Mouse (Mus musculus): ENCODE data around the gene Arel1. TPM values are rescaled to one million over a fixed set of nuclear protein-coding genes. Genes with fewer than 3 reads are reported as not detected.
A peak's percentile ranks its signal among the peaks of the same experiment; 100 is the strongest.

Arel1 gene
- polyA plus RNA-seq, 1 experiment from 2014 or later: 21.1 TPM

DNA sequence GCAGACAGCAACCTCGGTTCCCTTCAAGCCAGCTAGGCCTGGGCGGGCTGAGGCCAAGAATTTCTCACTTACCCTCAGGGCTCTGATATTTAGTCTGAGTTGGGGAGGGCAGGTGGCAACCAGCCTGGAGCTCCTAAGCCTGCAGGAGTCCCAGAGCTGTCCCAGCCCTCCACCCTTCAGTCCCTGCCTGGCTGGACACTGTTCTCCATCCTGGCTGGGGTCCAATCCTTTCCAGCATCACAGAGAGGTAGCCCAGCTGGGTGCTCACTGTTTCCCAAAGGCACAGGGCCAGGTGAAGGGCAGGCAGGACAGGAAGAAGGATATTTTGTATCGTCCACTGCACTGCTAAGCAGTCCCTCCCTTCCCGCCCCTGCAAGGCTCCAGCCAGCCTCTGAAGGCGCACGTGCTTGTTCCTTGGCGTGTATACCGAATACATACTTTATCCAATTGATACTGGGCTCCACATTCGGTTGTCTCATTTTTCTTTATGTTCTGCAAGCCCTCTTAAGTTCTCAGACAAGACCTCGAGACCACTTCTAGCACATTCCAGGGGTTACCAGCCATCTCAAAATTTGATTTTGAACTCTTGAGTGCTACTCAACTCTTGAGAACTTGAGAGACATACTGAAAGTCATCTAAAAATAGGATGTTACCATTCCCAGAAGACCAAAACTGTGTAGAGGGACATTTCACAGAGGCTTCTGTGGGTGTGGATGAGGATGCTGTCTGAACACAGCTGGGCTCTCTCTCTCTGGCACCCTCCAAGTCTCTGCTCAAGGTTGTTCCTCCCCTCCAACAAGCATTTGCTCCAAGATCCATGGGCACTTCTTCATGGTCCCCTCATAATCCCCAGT lies 62.8 kb downstream of the Arel1 start:
- Histone ChIP-seq H3K36me3 (replicated peaks; ENCODE audit: control insufficient read depth, insufficient read depth, low read depth, low read length) (no peaks in the 10 kb centered on the region), H3K4me1 (ENCODE audit: control insufficient read depth, insufficient read depth, low read length) (peaks cover 2% of the 10 kb centered on the region), H3K4me2 (ENCODE audit: low read depth, low read length) (no peak overlapping the region), H3K4me3 (ENCODE audit: low read depth, low read length) (no peak overlapping the region), H3K27me3 (ENCODE audit: control insufficient read depth, insufficient read depth, low read length) (no peaks in the 10 kb centered on the region), H3K9me3 (replicated peaks; ENCODE audit: control insufficient read depth, low read length) (no peaks in the 10 kb centered on the region), H3K9ac (replicated peaks; ENCODE audit: low read length) (no peak overlapping the region), H3K27ac (replicated peaks; ENCODE audit: low read depth, low read length) (0 out of 2 replicates have a peak overlapping the region, but pooled peaks have one; percentile 38)
- WGBS: 58% methylated on average over 10 of the region's 10 CpGs
- ATAC-seq (replicated peaks; ENCODE audit: insufficient number of reproducible peaks, low FRiP score, low TSS enrichment, low read depth): peak; percentile 56
- peak; percentile 35 for DNase-seq (ENCODE audit: low spot score)

DNA sequence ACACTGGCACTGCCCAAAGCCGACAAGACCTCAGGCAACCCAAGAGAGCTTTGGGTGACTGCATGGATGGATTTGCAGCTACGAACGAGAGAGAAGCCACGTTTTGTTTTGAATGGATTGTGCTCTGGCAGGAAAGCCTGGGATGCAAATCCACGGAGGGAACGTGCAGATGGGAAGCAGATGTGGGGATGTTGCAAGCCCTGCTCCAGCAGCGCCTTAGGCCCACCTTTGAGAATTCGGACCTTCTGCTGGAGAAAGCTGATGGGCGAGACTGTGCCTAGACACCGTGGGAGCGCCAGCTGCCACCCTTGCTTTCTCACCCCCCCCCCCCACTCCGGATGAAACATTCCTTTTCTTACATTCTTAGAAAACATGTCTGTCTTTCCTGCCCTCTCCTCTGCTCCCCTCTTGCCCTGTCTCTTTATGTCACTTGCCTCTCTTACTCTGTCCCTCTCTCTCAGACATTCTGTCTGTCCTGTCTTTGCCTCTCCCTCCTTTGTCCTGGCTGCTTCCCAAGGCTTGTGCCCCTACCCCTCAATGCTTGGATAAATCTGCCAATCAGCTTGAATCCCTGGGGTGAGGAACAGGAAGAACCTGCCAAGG lies 63.6 kb downstream of the Arel1 start:
- Histone ChIP-seq H3K27ac (replicated peaks; ENCODE audit: low read depth, low read length) (peak overlapping the region; percentile 59; the same call in 1 of the 2 replicates), H3K4me1 (ENCODE audit: control insufficient read depth, insufficient read depth, low read length) (peaks cover 2% of the 10 kb centered on the region), H3K27me3 (ENCODE audit: control insufficient read depth, insufficient read depth, low read length) (no peaks in the 10 kb centered on the region), H3K9ac (replicated peaks; ENCODE audit: low read length) (0 out of 2 replicates have a peak overlapping the region, but pooled peaks have one; percentile 13), H3K4me2 (ENCODE audit: low read depth, low read length) (no peak overlapping the region), H3K9me3 (replicated peaks; ENCODE audit: control insufficient read depth, low read length) (no peaks in the 10 kb centered on the region), H3K4me3 (ENCODE audit: low read depth, low read length) (no peak overlapping the region), H3K36me3 (replicated peaks; ENCODE audit: control insufficient read depth, insufficient read depth, low read depth, low read length) (no peaks in the 10 kb centered on the region)
- peak; percentile 65 for DNase-seq (ENCODE audit: low spot score)
- ATAC-seq (replicated peaks; ENCODE audit: insufficient number of reproducible peaks, low FRiP score, low TSS enrichment, low read depth): peak; percentile 34; the same call in 1 of the 2 replicates
- WGBS: 33% methylated on average over 12 of the region's 12 CpGs

DNA sequence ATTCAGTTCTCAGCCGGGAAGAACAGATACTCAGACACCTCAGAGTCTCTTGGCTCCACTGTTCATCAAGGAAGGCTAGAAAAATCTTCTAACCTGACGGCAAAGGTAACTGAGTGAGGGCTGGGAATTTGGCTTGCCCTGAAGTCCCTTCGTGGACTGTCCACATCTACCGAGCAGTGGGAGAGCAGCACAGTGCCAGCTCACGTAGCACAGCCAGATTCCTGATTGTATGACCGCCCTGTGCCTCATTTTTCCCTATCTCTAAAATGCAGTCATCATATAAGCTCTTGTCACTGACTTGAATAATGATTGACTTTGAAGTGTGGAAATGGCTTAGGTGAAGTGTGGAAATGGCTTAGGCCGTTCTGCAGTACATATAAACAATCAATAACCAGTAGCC lies 66.3 kb downstream of the Arel1 start:
- Histone ChIP-seq H3K4me2 (ENCODE audit: low read depth, low read length) (no peak overlapping the region), H3K27ac (replicated peaks; ENCODE audit: low read depth, low read length) (no peak overlapping the region), H3K4me3 (ENCODE audit: low read depth, low read length) (no peak overlapping the region), H3K9ac (replicated peaks; ENCODE audit: low read length) (no peak overlapping the region), H3K36me3 (replicated peaks; ENCODE audit: control insufficient read depth, insufficient read depth, low read depth, low read length) (no peaks in the 10 kb centered on the region), H3K4me1 (ENCODE audit: control insufficient read depth, insufficient read depth, low read length) (peaks cover 2% of the 10 kb centered on the region), H3K9me3 (replicated peaks; ENCODE audit: control insufficient read depth, low read length) (no peaks in the 10 kb centered on the region), H3K27me3 (ENCODE audit: control insufficient read depth, insufficient read depth, low read length) (no peaks in the 10 kb centered on the region)
- no peak for ATAC-seq (replicated peaks; ENCODE audit: insufficient number of reproducible peaks, low FRiP score, low TSS enrichment, low read depth)
- WGBS: 80% methylated on average over 7 of the region's 7 CpGs
- DNase-seq (ENCODE audit: low spot score): no peak

DNA sequence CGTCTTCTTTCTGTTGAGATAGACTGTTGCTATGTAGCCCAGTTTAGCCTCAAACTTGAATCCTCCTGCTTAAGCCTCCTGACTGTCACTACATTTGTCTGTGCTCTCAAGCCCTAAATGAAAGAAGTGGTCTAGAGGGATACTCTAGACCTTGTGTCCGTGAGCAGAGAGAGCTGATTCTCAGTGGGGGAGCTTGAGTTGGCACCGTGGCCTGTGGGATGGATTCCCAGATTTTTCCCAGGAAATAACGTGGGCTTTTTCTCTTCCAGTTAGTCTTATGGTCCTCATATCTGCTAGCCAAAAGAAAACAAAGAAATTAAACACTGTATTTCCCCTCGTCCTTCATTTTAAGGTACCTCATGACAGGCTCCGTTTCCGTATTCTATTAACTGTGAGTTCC lies 70.4 kb downstream of the Arel1 start:
- ATAC-seq (replicated peaks; ENCODE audit: insufficient number of reproducible peaks, low FRiP score, low TSS enrichment, low read depth) (no peak), DNase-seq (ENCODE audit: low spot score) (no peak)
- Histone ChIP-seq H3K4me2 (ENCODE audit: low read depth, low read length) (no peak overlapping the region), H3K9ac (replicated peaks; ENCODE audit: low read length) (no peak overlapping the region), H3K27ac (replicated peaks; ENCODE audit: low read depth, low read length) (no peak overlapping the region), H3K36me3 (replicated peaks; ENCODE audit: control insufficient read depth, insufficient read depth, low read depth, low read length) (no peaks in the 10 kb centered on the region), H3K4me3 (ENCODE audit: low read depth, low read length) (no peak overlapping the region), H3K9me3 (replicated peaks; ENCODE audit: control insufficient read depth, low read length) (no peaks in the 10 kb centered on the region), H3K4me1 (ENCODE audit: control insufficient read depth, insufficient read depth, low read length) (no peaks in the 10 kb centered on the region), H3K27me3 (ENCODE audit: control insufficient read depth, insufficient read depth, low read length) (no peaks in the 10 kb centered on the region)
- WGBS: 80% methylated on average over 7 of the region's 7 CpGs

DNA sequence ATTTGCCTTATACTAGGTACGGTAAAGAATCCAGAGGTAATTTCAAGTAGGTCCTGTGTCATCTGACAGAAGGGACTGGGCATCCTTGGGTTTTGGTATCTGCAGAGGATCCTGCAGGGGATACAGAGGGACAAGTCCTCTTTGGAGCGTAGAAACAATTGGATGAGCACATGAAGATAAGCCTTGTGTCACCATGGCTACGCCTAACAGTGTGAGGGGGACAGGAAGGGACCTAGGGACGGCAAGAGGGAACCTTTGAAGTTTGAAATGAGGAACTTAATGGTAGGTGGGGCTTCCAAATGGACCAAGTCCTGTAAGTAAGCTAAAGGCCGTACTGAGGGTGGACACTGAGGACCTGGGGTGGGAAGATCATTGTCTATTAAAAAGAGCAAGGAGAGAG lies 73.4 kb downstream of the Arel1 start:
- no peak overlapping the region for H3K27ac ChIP-seq (replicated peaks; ENCODE audit: low read depth, low read length)
- no peak overlapping the region for H3K9ac ChIP-seq (replicated peaks; ENCODE audit: low read length)
- no peak for ATAC-seq (replicated peaks; ENCODE audit: insufficient number of reproducible peaks, low FRiP score, low TSS enrichment, low read depth)
- no peaks in the 10 kb centered on the region for H3K36me3 ChIP-seq (replicated peaks; ENCODE audit: control insufficient read depth, insufficient read depth, low read depth, low read length)
- no peaks in the 10 kb centered on the region for H3K4me1 ChIP-seq (ENCODE audit: control insufficient read depth, insufficient read depth, low read length)
- no peaks in the 10 kb centered on the region for H3K27me3 ChIP-seq (ENCODE audit: control insufficient read depth, insufficient read depth, low read length)
- 79% methylated on average over 5 of the region's 5 CpGs for WGBS
- no peak overlapping the region for H3K4me2 ChIP-seq (ENCODE audit: low read depth, low read length)
- H3K4me3 ChIP-seq (ENCODE audit: low read depth, low read length): no peak overlapping the region
- no peaks in the 10 kb centered on the region for H3K9me3 ChIP-seq (replicated peaks; ENCODE audit: control insufficient read depth, low read length)
- no peak for DNase-seq (ENCODE audit: low spot score)

DNA sequence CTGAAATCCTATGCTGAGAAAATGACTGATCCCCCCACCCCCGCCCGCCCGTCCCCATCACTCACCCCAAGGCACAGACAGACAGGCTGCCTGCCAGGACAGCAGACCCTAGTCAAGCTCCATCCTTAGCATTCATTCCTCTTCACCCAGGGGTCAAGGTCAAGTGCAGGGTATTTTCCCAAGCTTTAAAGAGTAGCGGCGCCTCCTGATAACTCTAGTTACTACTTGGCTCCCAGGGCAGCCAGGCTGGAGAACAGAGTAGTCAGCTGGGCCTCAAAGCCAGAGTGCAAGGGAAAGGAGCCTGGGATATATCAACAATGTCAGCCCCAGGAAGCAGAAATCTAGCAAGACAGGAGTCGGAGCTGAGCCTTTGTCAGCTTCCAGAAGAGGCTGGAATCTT lies 74.5 kb downstream of the Arel1 start:
- Histone ChIP-seq H3K4me1 (ENCODE audit: control insufficient read depth, insufficient read depth, low read length) (no peaks in the 10 kb centered on the region), H3K36me3 (replicated peaks; ENCODE audit: control insufficient read depth, insufficient read depth, low read depth, low read length) (no peaks in the 10 kb centered on the region), H3K27me3 (ENCODE audit: control insufficient read depth, insufficient read depth, low read length) (no peaks in the 10 kb centered on the region), H3K4me2 (ENCODE audit: low read depth, low read length) (no peak overlapping the region), H3K27ac (replicated peaks; ENCODE audit: low read depth, low read length) (no peak overlapping the region), H3K4me3 (ENCODE audit: low read depth, low read length) (no peak overlapping the region), H3K9me3 (replicated peaks; ENCODE audit: control insufficient read depth, low read length) (no peaks in the 10 kb centered on the region), H3K9ac (replicated peaks; ENCODE audit: low read length) (no peak overlapping the region)
- ATAC-seq (replicated peaks; ENCODE audit: insufficient number of reproducible peaks, low FRiP score, low TSS enrichment, low read depth) (no peak), DNase-seq (ENCODE audit: low spot score) (no peak)
- WGBS: 74% methylated on average over 6 of the region's 6 CpGs

DNA sequence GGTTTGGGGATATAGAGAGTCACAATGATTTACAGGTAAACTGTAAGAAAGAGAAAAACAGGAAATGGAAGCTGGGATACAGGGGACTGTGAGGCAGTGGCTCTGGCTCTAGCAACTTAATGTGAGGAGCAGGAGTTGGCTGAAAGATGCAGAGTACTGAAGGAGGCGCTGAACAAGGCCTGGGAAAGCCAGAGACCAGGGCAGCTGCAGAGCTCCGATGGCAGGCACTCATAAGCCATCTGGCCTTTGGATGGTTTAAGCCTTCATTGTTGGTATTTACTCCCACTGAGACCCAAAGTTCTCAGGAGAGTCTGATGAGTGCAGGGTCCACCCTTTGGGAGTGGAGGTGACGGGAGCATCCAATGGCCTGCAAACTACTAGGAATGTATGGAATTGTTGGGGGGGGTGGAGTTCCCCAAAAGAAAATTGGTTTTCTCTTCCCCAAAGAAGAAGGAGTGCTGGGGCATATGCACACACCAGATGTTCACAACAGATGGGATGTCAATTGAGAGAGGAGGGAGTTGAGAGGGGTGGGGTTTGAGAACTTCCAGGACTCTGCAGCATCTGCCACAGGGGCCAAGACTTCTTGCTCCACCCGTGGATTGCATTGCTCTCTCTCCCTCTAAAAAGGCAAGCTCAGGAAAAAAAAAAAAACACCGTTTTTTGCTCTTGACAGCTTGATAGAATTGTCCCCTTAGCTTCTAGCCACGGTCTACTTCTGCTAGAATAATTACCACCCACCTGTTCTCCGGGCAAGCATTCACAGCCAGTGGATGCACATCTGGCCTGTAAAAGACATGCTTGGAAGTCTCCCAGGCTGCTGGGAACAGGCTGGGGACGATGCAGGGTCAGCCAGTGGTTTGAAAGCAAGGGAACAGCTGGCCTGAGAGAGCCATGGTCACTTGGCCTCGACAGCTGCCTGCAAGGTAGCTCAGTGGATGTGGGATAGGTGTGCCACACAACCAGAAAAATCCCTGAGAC lies 76.8 kb downstream of the Arel1 start:
- H3K9ac ChIP-seq (replicated peaks; ENCODE audit: low read length): no peak overlapping the region

More for the DNA sequence above, 76.8 kb downstream of the Arel1 start:
- 59% methylated on average over 9 of the region's 9 CpGs for WGBS
- Histone ChIP-seq H3K9me3 (replicated peaks; ENCODE audit: control insufficient read depth, low read length) (no peaks in the 10 kb centered on the region), H3K4me2 (ENCODE audit: low read depth, low read length) (no peak overlapping the region), H3K27me3 (ENCODE audit: control insufficient read depth, insufficient read depth, low read length) (no peaks in the 10 kb centered on the region), H3K27ac (replicated peaks; ENCODE audit: low read depth, low read length) (no peak overlapping the region), H3K36me3 (replicated peaks; ENCODE audit: control insufficient read depth, insufficient read depth, low read depth, low read length) (no peaks in the 10 kb centered on the region), H3K4me3 (ENCODE audit: low read depth, low read length) (no peak overlapping the region), H3K4me1 (ENCODE audit: control insufficient read depth, insufficient read depth, low read length) (no peaks in the 10 kb centered on the region)
- ATAC-seq (replicated peaks; ENCODE audit: insufficient number of reproducible peaks, low FRiP score, low TSS enrichment, low read depth) (no peak), DNase-seq (ENCODE audit: low spot score) (no peak)

Measured in embryonic facial prominence, embryonic 11.5 days (tissue).